Mouse (Mus musculus) thymus, adult 2 months (tissue): Measurements from ENCODE around the gene Srsf3.
"Not testable (repeated sequence)": the region's sequence is repeated elsewhere in the genome, so short reads cannot be mapped to it uniquely, and the experiment has no call there.

ENCODE experiments used
- CTCF ChIP-seq: fragments of 200-500 bp; IDR thresholded peaks from 2 replicates; pipeline ENCODE4 v1.5.1; 2012; ENCODE audit warnings: mild to moderate bottlenecking, control low read depth, low read length, moderate library complexity, borderline replicate concordance; ENCODE audit not compliant: control insufficient read depth, poor library complexity, insufficient read depth; ENCODE audit errors: extremely low read depth
- POLR2A ChIP-seq: fragments of 200-500 bp; IDR thresholded peaks from 2 replicates; pipeline ENCODE4 v1.6.1; 2012; ENCODE audit warnings: mild to moderate bottlenecking, low read length, control low read depth, moderate library complexity; ENCODE audit not compliant: control insufficient read depth, poor library complexity, insufficient read depth; ENCODE audit errors: extremely low read depth

DNA sequence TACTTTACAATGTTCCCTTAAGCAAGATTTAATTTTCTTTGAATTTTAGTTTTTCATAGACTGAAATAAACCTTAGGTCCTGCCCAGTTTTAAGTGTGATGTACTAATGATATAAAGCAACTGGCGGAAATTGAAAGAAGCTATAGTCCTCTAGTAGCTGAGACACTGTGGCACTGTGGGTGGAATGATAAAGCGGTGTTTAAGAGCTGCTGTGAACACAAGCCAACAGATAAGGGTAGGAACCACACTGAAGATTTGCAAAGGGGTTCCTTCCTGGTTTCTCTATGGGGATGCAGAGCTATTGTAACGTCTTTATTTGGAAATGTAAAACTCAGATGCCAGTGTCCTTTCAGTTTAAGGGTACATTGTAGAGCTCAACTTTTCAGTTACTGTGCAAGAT, 9.2 kb downstream of the Srsf3 start:
- not testable (repeated sequence) for TF ChIP-seq POLR2A, CTCF
